Mouse (Mus musculus) liver, postnatal 0 days (tissue): ENCODE data around the gene Akip1.

Experiments
- CTCF ChIP-seq: sonication (generic); IDR thresholded peaks from 2 replicates; pipeline ENCODE4 v1.5.1; 2016; ENCODE audit warnings: antibody characterized with exemption, low read depth
- EP300 ChIP-seq: IDR thresholded peaks from 2 replicates; pipeline ENCODE4 v1.6.1; 2016; ENCODE audit warnings: antibody characterized with exemption, low read depth, mild to moderate bottlenecking

DNA sequence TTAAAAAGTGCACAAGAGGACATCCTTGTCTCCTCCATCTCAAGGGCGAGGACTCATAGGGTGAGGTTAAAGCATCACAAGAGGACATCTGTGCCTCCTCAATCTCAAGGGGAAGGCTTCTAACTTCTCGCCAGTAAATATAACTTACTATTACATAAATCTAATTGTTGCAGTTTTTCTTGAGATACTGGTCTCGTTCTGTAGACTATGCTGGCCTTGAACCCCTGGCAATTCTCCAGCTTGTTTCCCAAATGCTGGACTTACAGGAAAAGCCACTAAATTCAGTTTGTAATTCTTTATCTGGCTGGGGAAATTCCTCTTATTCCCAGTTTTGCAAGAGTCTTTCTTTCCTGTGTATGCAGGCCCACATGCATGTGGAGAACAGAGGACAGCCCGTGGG is 31.3 kb downstream of the Akip1 start:
- TF ChIP-seq EP300 (no peak), CTCF (no peak)
